Mouse (Mus musculus) G1E (cell line): Measurements from ENCODE around the gene Cox7a2l. TPM values are rescaled to one million over a fixed set of nuclear protein-coding genes. Genes with fewer than 3 reads are reported as not detected.

ENCODE experiments used
- ATAC-seq: 2 replicates; pipeline ENCODE4 v1.8.0; 2016; ENCODE audit warnings: mild to moderate bottlenecking; ENCODE audit not compliant: insufficient number of reproducible peaks, poor library complexity, low FRiP score, severe bottlenecking; ENCODE audit errors: extremely low read depth
- DNase-seq: peaks from one replicate; pipeline ENCODE4 v3.0.0; 2012; ENCODE audit warnings: low spot score
- H3K27me3 ChIP-seq: 2 replicates; pipeline ENCODE4 v1.6.1; 2012; ENCODE audit warnings: mild to moderate bottlenecking, low read length, inconsistent platforms; ENCODE audit not compliant: insufficient read depth
- H3K36me3 ChIP-seq: replicated peaks from 2 replicates; pipeline ENCODE3; 2012; ENCODE audit warnings: mild to moderate bottlenecking, inconsistent platforms
- H3K4me1 ChIP-seq: 2 replicates; pipeline ENCODE4 v1.6.1; 2012; ENCODE audit warnings: low read depth, low read length, inconsistent platforms, mixed read lengths; ENCODE audit not compliant: insufficient read depth
- H3K4me3 ChIP-seq: 2 replicates; pipeline ENCODE4 v1.5.1; 2012; ENCODE audit warnings: low read depth, mild to moderate bottlenecking, inconsistent platforms, low read length, moderate library complexity, mixed read lengths
- H3K9me3 ChIP-seq: replicated peaks from 2 replicates; pipeline ENCODE4 v1.6.1; 2012; ENCODE audit warnings: inconsistent platforms
- CTCF ChIP-seq: IDR thresholded peaks from 2 replicates; pipeline ENCODE4 v1.5.1; 2012; ENCODE audit warnings: low read depth, low read length, inconsistent platforms, mixed read lengths
- GATA1 ChIP-seq: IDR thresholded peaks from 2 replicates; pipeline ENCODE4 v1.6.1; 2012; ENCODE audit warnings: borderline replicate concordance, low read length, inconsistent platforms, mixed read lengths
- GATA2 ChIP-seq: IDR thresholded peaks from 2 replicates; pipeline ENCODE4 v1.6.1; 2012; ENCODE audit warnings: low read depth, low read length, inconsistent platforms, borderline replicate concordance
- POLR2AphosphoS5 ChIP-seq: IDR thresholded peaks from 2 replicates; pipeline ENCODE4 v1.6.1; 2012; ENCODE audit warnings: low read depth, low read length, inconsistent platforms; ENCODE audit not compliant: insufficient replicate concordance
- TAL1 ChIP-seq: conservative IDR thresholded peaks from 2 replicates; pipeline ENCODE4 v1.6.1; 2012; ENCODE audit warnings: low read depth, low read length, inconsistent platforms, mixed read lengths
- polyA plus RNA-seq: library from polyadenylated mRNA; stranded (reverse); fragments of >175 nt; gene quantifications from 2 replicates; pipeline ENCODE4 v1.2.3, GENCODE M21; 2012
- total RNA-seq, 2 experiments: library from RNA; stranded (forward) in 1 of 2; stranded (reverse) in 1 of 2; fragments of 200-1000 nt in 1 of 2; fragments of >200 nt in 1 of 2; fragmentation: Nextera tagmentation in 1 of 2; gene quantifications; 2 replicates each; pipeline ENCODE4 v1.2.3; 2014 to 2017

Cox7a2l gene
- total and polyA plus RNA-seq, 3 experiments, result 41.3 to 209 (median 140) TPM

GRCm38 (mm10) chr17:83514213-83514701 is 2.9 kb downstream of the Cox7a2l start:
- H3K36me3 ChIP-seq, result peaks cover 12% of the 10 kb centered on the region

GRCm38 (mm10) chr17:83513655-83514212 is 3.4 kb downstream of the Cox7a2l start:
- Histone ChIP-seq H3K36me3 (peaks cover 17% of the 10 kb centered on the region), H3K4me1 (peaks cover 37% of the 10 kb centered on the region), H3K9me3 (no peaks in the 10 kb centered on the region), H3K4me3 (peak overlapping the region; percentile 90), H3K27me3 (no peaks in the 10 kb centered on the region)
- DNase-seq (no peak), ATAC-seq (0 out of 2 replicates have a peak, but pooled peaks have one; percentile 6)
- no peak for TF ChIP-seq CTCF
- no peak for TF ChIP-seq TAL1
- no peak for TF ChIP-seq GATA2
- no peak for TF ChIP-seq GATA1
- TF ChIP-seq POLR2AphosphoS5, result no peak

More at GRCm38 (mm10) chr17:83514213-83514701, 2.9 kb downstream of the Cox7a2l start:
- Histone ChIP-seq H3K9me3 (no peaks in the 10 kb centered on the region), H3K4me1 (peaks cover 37% of the 10 kb centered on the region), H3K27me3 (no peaks in the 10 kb centered on the region), H3K4me3 (peak overlapping the region; percentile 90)
- no peak for TF ChIP-seq TAL1
- no peak for TF ChIP-seq POLR2AphosphoS5
- no peak for TF ChIP-seq GATA1
- no peak for TF ChIP-seq CTCF
- TF ChIP-seq GATA2, result no peak
- DNase-seq (peak; percentile 77), ATAC-seq (peak; percentile 98)

GRCm38 (mm10) chr17:83512130-83512529 is 5.0 kb downstream of the Cox7a2l start:
- Histone ChIP-seq H3K36me3 (peaks cover 33% of the 10 kb centered on the region), H3K27me3 (no peaks in the 10 kb centered on the region), H3K4me1 (peaks cover 40% of the 10 kb centered on the region), H3K9me3 (no peaks in the 10 kb centered on the region), H3K4me3 (no peak overlapping the region; the same call in 1 of the 2 replicates)
- TF ChIP-seq GATA2, result no peak
- TF ChIP-seq POLR2AphosphoS5, result no peak
- TF ChIP-seq TAL1, result no peak
- TF ChIP-seq CTCF, result no peak
- TF ChIP-seq GATA1, result no peak
- DNase-seq (no peak), ATAC-seq (no peak)

GRCm38 (mm10) chr17:83503693-83504092 is 13.4 kb downstream of the Cox7a2l start:
- Histone ChIP-seq H3K4me1 (peaks cover 6% of the 10 kb centered on the region; the same call in 1 of the 2 replicates), H3K4me3 (no peak overlapping the region), H3K9me3 (no peaks in the 10 kb centered on the region), H3K36me3 (peaks cover 80% of the 10 kb centered on the region), H3K27me3 (no peaks in the 10 kb centered on the region)
- ATAC-seq (no peak), DNase-seq (no peak)
- no peak for TF ChIP-seq TAL1

GRCm38 (mm10) chr17:83499692-83500091 is 17.4 kb downstream of the Cox7a2l start:
- TF ChIP-seq POLR2AphosphoS5 (no peak), GATA1 (no peak), CTCF (no peak)
- no peak overlapping the region for H3K4me3 ChIP-seq
- H3K27me3 ChIP-seq, result no peaks in the 10 kb centered on the region
- no peaks in the 10 kb centered on the region for H3K4me1 ChIP-seq
- no peaks in the 10 kb centered on the region for H3K9me3 ChIP-seq
- H3K36me3 ChIP-seq, result peaks cover 53% of the 10 kb centered on the region
- DNase-seq (no peak), ATAC-seq (no peak)

GRCm38 (mm10) chr17:83498889-83499288 is 18.2 kb downstream of the Cox7a2l start:
- H3K4me3 ChIP-seq, result no peak overlapping the region
- DNase-seq (no peak), ATAC-seq (no peak)
- H3K27me3 ChIP-seq, result no peaks in the 10 kb centered on the region
- no peak for TF ChIP-seq TAL1
- TF ChIP-seq POLR2AphosphoS5, result no peak
- H3K9me3 ChIP-seq, result no peaks in the 10 kb centered on the region
- H3K36me3 ChIP-seq, result peaks cover 45% of the 10 kb centered on the region
- no peaks in the 10 kb centered on the region for H3K4me1 ChIP-seq

GRCm38 (mm10) chr17:83487762-83488161 is 29.4 kb downstream of the Cox7a2l start:
- Histone ChIP-seq H3K9me3 (no peaks in the 10 kb centered on the region), H3K4me1 (no peaks in the 10 kb centered on the region)
- no peak for ATAC-seq

More at GRCm38 (mm10) chr17:83487762-83488161, 29.4 kb downstream of the Cox7a2l start:
- Histone ChIP-seq H3K36me3 (no peaks in the 10 kb centered on the region), H3K27me3 (peaks cover 11% of the 10 kb centered on the region), H3K4me3 (no peak overlapping the region)
- no peak for DNase-seq
- TF ChIP-seq TAL1 (no peak), GATA2 (no peak), GATA1 (no peak), POLR2AphosphoS5 (no peak), CTCF (no peak)
